Mouse (Mus musculus) spleen, postnatal 4 days (tissue): Measurements from ENCODE around the gene Glo1.
A peak's percentile ranks its signal among the peaks of the same experiment; 100 is the strongest.
"Not testable (repeated sequence)": the region's sequence is repeated elsewhere in the genome, so short reads cannot be mapped to it uniquely, and the experiment has no call there.

Experiments
- DNase-seq, 2 experiments: peaks; one replicate each; pipeline ENCODE4 v3.0.0; 2022; ENCODE audit warnings: low spot score in 2 of 2

Glo1 gene

GRCm38 (mm10) chr17:30626719-30627118 lies at the start of gene Glo1:
TSS of gene Glo1 (minus strand) at chr17:30626871.
- DNase-seq: not testable (repeated sequence)

- DNase-seq: no peak
Measured at GRCm38 (mm10) chr17:30675021-30675740, 48.5 kb upstream of the Glo1 start.

GRCm38 (mm10) chr17:30673023-30673422 lies 46.4 kb upstream of the Glo1 start:
- no peak for DNase-seq

- DNase-seq: no peak
Measured at GRCm38 (mm10) chr17:30672556-30672955, 45.9 kb upstream of the Glo1 start.

GRCm38 (mm10) chr17:30664856-30665255 lies 38.2 kb upstream of the Glo1 start:
- DNase-seq: no peak

- DNase-seq: no peak
Measured at GRCm38 (mm10) chr17:30663170-30663569, 36.5 kb upstream of the Glo1 start.

GRCm38 (mm10) chr17:30662131-30662530 lies 35.5 kb upstream of the Glo1 start:
- no peak for DNase-seq

- peak; percentile 62 to 85 for DNase-seq
Measured at GRCm38 (mm10) chr17:30658152-30658544, 31.5 kb upstream of the Glo1 start.

- no peak for DNase-seq
Measured at GRCm38 (mm10) chr17:30657530-30658151, 31.0 kb upstream of the Glo1 start.

- DNase-seq: no peak
Measured at GRCm38 (mm10) chr17:30653010-30653409, 26.3 kb upstream of the Glo1 start.

- DNase-seq: no peak
Measured at GRCm38 (mm10) chr17:30648770-30649169, 22.1 kb upstream of the Glo1 start.

GRCm38 (mm10) chr17:30640896-30641295 lies 14.2 kb upstream of the Glo1 start:
- no peak for DNase-seq

- no peak for DNase-seq
Measured at GRCm38 (mm10) chr17:30638996-30639395, 12.3 kb upstream of the Glo1 start.

- DNase-seq: no peak
Measured at GRCm38 (mm10) chr17:30637714-30638113, 11.0 kb upstream of the Glo1 start.

- DNase-seq: no peak
Measured at GRCm38 (mm10) chr17:30635367-30635766, 8.7 kb upstream of the Glo1 start.

- not testable (repeated sequence) for DNase-seq
Measured at GRCm38 (mm10) chr17:30624132-30624531, 2.5 kb downstream of the Glo1 start, which contains the start of gene Dnah8. TSS of gene Dnah8 (plus strand) at chr17:30624354.

GRCm38 (mm10) chr17:30623200-30623599 lies 3.5 kb downstream of the Glo1 start:
- DNase-seq: no peak

- DNase-seq: no peak
Measured at GRCm38 (mm10) chr17:30621450-30621849, 5.2 kb downstream of the Glo1 start.

GRCm38 (mm10) chr17:30620548-30620947 lies 6.1 kb downstream of the Glo1 start:
- DNase-seq: no peak

GRCm38 (mm10) chr17:30619153-30619552 lies 7.5 kb downstream of the Glo1 start:
- DNase-seq: no peak

- no peak for DNase-seq
Measured at GRCm38 (mm10) chr17:30618136-30618891, 8.4 kb downstream of the Glo1 start.

GRCm38 (mm10) chr17:30616203-30616602 lies 10.5 kb downstream of the Glo1 start:
- DNase-seq: no peak

GRCm38 (mm10) chr17:30613350-30613749 lies 13.3 kb downstream of the Glo1 start:
- DNase-seq: no peak
